Mouse (Mus musculus) limb, embryonic 14.5 days (tissue): ENCODE measurements at regions not wholly inside any gene's neighbourhood (a gene's known extent, or its start where the extent isn't known, plus 50 kb on each side); places are given as distances from the start of the nearest gene placed in this dataset.
A peak's percentile ranks its signal among the peaks of the same experiment; 100 is the strongest.
"Not testable (repeated sequence)": the region's sequence is repeated elsewhere in the genome, so short reads cannot be mapped to it uniquely, and the experiment has no call there.

Source experiments
- ATAC-seq: fragments of 200-750 bp; cut with Nextera tagmentation; 2 replicates; pipeline ENCODE4 v1.8.0; 2017; ENCODE audit warnings: low read depth, moderate number of reproducible peaks, moderate TSS enrichment; ENCODE audit not compliant: low FRiP score
- DNase-seq: peaks from one replicate; pipeline ENCODE4 v3.0.0-alpha.2; 2015; ENCODE audit warnings: low spot score
- H3K27ac ChIP-seq: fragments of 300-500 bp; sonication (generic); replicated peaks from 2 replicates; pipeline ENCODE4 v1.5.1; 2014; ENCODE audit warnings: low read depth, mild to moderate bottlenecking, low read length, moderate library complexity, mixed read lengths
- H3K27me3 ChIP-seq: fragments of 300-500 bp; sonication (generic); 2 replicates; pipeline ENCODE4 v1.6.1; 2014; ENCODE audit warnings: low read length, mixed read lengths; ENCODE audit not compliant: control insufficient read depth, insufficient read depth
- H3K36me3 ChIP-seq: fragments of 300-500 bp; sonication (generic); 2 replicates; pipeline ENCODE4 v1.6.1; 2014; ENCODE audit warnings: mild to moderate bottlenecking, low read length, moderate library complexity, mixed read lengths; ENCODE audit not compliant: control insufficient read depth, insufficient read depth
- H3K4me1 ChIP-seq: fragments of 300-500 bp; sonication (generic); 2 replicates; pipeline ENCODE4 v1.6.1; 2014; ENCODE audit warnings: antibody characterized with exemption, low read length, mixed read lengths; ENCODE audit not compliant: control insufficient read depth, insufficient read depth
- H3K4me2 ChIP-seq: fragments of 300-500 bp; sonication (generic); replicated peaks from 2 replicates; pipeline ENCODE4 v1.6.1; 2014; ENCODE audit warnings: low read depth, mild to moderate bottlenecking, low read length, moderate library complexity; ENCODE audit not compliant: severe bottlenecking
- H3K4me3 ChIP-seq: fragments of 300-500 bp; sonication (generic); replicated peaks from 2 replicates; pipeline ENCODE4 v1.5.1; 2014; ENCODE audit warnings: low read length
- H3K9ac ChIP-seq: fragments of 300-500 bp; sonication (generic); 2 replicates; pipeline ENCODE4 v1.6.1; 2014; ENCODE audit warnings: mild to moderate bottlenecking, low read depth, low read length, moderate library complexity; ENCODE audit not compliant: severe bottlenecking
- H3K9me3 ChIP-seq: fragments of 300-500 bp; sonication (generic); 2 replicates; pipeline ENCODE4 v1.6.1; 2016; ENCODE audit warnings: low read length; ENCODE audit not compliant: control insufficient read depth
- POLR2A ChIP-seq: fragments of 200-500 bp; IDR thresholded peaks from 2 replicates; pipeline ENCODE4 v1.8.0; 2012; ENCODE audit warnings: inconsistent platforms, mild to moderate bottlenecking, moderate library complexity, borderline replicate concordance; ENCODE audit not compliant: insufficient read depth, insufficient read length; ENCODE audit errors: extremely low read depth
- WGBS: fragments of 180-500 bp; shearing (Covaris S2); extraction: QIAGEN DNeasy Blood & Tissue Kit; methylation state at CpG from one replicate; pipeline ENCODE4 v1.1.7; 2014; 5-methylcytosine and 5-hydroxymethylcytosine counted together

DNA sequence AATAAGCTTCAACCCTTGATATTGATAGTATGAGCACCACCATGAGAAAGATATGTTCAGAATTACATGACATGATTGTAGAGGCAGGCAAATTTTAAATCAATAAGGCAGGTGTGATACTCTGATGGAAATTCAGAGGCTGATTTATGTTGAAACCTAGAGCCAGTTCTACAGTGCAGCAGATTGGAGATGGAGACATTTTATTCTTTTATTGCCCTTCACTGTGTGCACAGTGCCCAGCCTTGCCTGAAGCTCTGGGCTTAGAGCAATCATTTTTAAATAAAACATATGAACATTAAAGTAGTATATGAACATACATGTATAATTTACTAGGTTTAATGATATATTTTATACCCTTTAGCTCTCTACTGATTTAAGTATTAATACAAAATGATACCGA is 352.5 kb upstream of the Slc10a2 start:
- WGBS, result 81% methylated on average over 1 of the region's 1 CpGs

DNA sequence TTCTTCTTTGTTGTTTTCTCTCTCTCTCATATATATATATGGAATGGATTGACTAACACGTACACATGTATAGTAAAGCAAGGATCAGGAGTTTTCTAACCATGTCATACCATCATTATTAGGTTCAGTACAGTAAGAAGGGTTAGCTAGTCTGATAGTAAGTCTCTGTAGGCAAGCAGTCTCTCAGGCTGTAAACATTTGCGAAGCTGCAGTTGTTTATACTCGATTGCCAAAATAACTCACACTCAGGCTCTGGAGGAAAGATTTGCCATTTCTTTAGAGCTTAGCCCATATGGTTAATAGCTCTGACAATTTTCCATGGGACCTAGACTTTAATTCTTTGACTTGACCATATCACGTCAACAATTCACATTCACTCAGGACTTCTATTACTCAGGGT is 348.3 kb upstream of the Slc10a2 start:
- Histone ChIP-seq H3K36me3 (no peaks in the 10 kb centered on the region), H3K9me3 (no peaks in the 10 kb centered on the region), H3K4me2 (no peak overlapping the region), H3K27ac (no peak overlapping the region), H3K4me3 (no peak overlapping the region), H3K27me3 (no peaks in the 10 kb centered on the region), H3K4me1 (no peaks in the 10 kb centered on the region), H3K9ac (no peak overlapping the region)
- no peak for TF ChIP-seq POLR2A
- DNase-seq, result no peak
- ATAC-seq, result no peak
- WGBS, result 84% methylated on average over 4 of the region's 4 CpGs

More for the DNA sequence above, 352.5 kb upstream of the Slc10a2 start:
- Histone ChIP-seq H3K36me3 (no peaks in the 10 kb centered on the region), H3K27me3 (no peaks in the 10 kb centered on the region), H3K4me3 (no peak overlapping the region), H3K4me1 (no peaks in the 10 kb centered on the region), H3K9ac (no peak overlapping the region), H3K27ac (no peak overlapping the region), H3K9me3 (no peaks in the 10 kb centered on the region), H3K4me2 (no peak overlapping the region)
- no peak for ATAC-seq
- TF ChIP-seq POLR2A, result no peak
- no peak for DNase-seq

DNA sequence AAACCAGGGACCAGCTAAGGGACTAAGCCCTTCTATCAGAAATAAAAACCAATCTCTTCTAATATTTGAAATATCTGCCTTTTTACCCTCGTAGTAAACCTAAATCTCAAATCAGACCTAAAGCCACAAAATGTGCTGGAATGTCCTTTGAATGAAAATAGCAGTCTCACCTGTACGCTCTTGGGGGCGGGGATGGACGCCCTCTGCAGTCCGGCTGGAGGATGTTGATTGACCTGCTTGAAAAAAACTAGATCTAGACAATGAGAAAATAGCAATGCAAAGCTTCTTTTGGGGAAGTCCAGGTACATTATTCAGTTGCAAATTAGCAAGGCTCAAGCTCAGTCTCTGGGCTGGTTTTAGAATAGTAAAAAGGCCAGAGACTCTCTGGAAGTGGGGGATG is 337.1 kb upstream of the Slc10a2 start:
- DNase-seq, ATAC-seq, H3K36me3 ChIP-seq, H3K4me2 ChIP-seq, H3K4me3 ChIP-seq, H3K4me1 ChIP-seq, H3K9ac ChIP-seq, H3K27me3 ChIP-seq, H3K9me3 ChIP-seq, H3K27ac ChIP-seq: not testable (repeated sequence)
- 87% methylated on average over 5 of the region's 5 CpGs for WGBS

DNA sequence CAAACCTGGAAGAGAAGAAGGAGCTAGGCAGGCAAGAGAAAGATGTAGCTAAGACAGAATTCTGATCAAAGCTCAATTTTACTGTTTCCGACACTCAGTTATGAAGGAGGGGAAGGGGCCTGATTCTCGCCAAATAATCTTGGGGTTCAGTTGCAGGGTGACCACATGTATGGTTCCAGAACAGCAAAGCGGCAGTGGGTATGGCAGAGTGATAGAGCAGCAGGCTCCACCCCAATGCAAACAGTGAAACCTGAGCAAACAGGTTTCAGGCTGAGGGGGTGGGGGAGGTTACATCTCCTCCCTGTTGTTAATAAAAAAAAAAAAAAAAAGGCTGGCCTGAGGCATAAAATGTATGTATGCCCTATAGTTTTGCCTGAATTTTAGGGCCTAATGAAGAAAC is 335.3 kb upstream of the Slc10a2 start:
- 94% methylated on average over 3 of the region's 3 CpGs for WGBS

DNA sequence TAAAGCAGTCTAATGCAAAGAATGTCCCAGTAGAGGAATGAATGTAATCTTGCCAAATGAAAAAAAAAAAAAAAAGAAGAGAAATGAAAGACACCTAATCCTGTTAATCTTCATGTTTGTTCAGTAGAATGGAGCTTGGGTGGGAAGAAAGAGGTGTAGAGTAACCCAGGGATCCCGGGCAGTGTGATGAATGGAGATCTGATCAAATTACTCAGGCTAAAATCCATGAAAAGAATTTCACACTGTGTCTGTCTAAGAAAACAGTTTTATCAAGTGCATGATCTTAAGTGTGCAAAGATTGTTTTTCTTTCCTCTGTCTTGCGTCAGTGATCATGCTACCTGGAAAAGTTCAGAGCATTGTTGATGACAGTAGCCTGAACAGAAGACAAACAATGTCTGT is 333.9 kb upstream of the Slc10a2 start:
- Histone ChIP-seq H3K27me3 (no peaks in the 10 kb centered on the region), H3K4me1 (no peaks in the 10 kb centered on the region), H3K4me2 (no peak overlapping the region), H3K36me3 (no peaks in the 10 kb centered on the region), H3K27ac (no peak overlapping the region), H3K9ac (no peak overlapping the region), H3K4me3 (no peak overlapping the region), H3K9me3 (peaks cover 4% of the 10 kb centered on the region; the same call in 1 of the 2 replicates)
- no peak for TF ChIP-seq POLR2A
- 85% methylated on average over 2 of the region's 2 CpGs for WGBS
- no peak for DNase-seq
- ATAC-seq, result no peak

More for the DNA sequence above, 335.3 kb upstream of the Slc10a2 start:
- H3K9me3 ChIP-seq, H3K4me1 ChIP-seq, H3K4me3 ChIP-seq, H3K27me3 ChIP-seq, H3K36me3 ChIP-seq, ATAC-seq, DNase-seq, H3K27ac ChIP-seq, H3K4me2 ChIP-seq, H3K9ac ChIP-seq: not testable (repeated sequence)

DNA sequence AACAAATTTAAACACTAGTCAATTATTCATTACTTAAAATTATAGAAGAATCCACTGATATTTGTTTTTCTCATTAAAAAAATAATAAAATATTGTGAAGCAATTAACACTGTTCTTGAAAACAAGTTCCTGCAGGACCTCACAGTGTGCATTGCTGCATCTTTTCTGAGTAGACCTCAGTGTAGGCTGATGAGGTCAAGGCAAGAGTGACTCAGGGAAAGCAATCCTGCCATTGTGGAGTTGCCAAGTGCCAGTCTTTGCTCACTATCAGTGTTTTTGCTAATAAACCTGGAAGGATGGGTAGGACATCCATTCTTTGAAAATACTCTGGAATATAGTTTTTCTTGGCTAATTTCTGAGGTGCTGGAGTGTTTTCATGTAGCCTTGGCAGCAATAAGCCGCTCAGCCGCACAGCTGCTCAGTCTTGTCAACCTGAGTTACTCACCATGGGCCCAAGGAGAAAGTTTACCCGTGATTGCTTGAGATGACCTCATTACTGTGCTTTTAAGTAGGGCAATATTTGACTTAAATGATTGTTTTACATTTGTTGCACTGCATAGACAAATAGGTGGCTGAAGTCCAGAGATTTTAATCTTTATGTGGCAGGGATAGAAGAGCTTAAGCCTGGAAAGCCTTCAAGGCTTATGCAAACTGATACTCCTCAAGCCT is 323.3 kb upstream of the Slc10a2 start:
- peak; percentile 8 for DNase-seq
- whole genome bisulfite sequencing, result 69% methylated on average over 3 of the region's 3 CpGs

DNA sequence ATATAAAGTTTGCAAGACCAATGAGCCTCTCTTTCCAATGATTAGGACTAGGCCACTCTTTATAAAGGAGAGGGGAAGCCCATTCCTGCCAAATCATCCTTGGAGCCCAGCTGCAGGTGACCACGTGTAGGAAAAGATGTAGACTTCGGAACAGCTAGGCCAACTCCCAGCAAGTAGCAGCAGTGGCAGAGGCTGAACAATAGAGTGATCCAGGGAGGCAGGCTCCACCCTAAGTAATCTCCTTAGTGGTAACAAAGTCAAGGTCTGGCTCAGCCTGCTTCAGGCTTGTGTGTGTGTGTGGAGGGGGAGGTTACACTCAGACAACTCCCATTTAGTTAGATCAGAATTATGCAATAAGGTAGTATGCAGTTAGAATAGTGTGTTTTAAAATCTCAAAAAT is 311.7 kb upstream of the Slc10a2 start:
- ATAC-seq, H3K27ac ChIP-seq, H3K27me3 ChIP-seq, H3K4me1 ChIP-seq, H3K9ac ChIP-seq, H3K9me3 ChIP-seq, H3K4me3 ChIP-seq, DNase-seq, H3K4me2 ChIP-seq, H3K36me3 ChIP-seq: not testable (repeated sequence)
- 50% methylated on average over 2 of the region's 2 CpGs for whole genome bisulfite sequencing

More for the DNA sequence above, 323.3 kb upstream of the Slc10a2 start:
- Histone ChIP-seq H3K27ac (no peak overlapping the region), H3K9me3 (no peaks in the 10 kb centered on the region), H3K4me3 (no peak overlapping the region), H3K4me1 (no peaks in the 10 kb centered on the region), H3K27me3 (no peaks in the 10 kb centered on the region), H3K9ac (no peak overlapping the region), H3K4me2 (no peak overlapping the region), H3K36me3 (no peaks in the 10 kb centered on the region)
- ATAC-seq, result no peak; the same call in 1 of the 2 replicates
- no peak for TF ChIP-seq POLR2A
